Comparison of ENCODE assay signal across 8 mouse cellular contexts in genomic region chr9:20651602-20652259, GRCm38 (mm10). TPM values are rescaled to one million over a fixed set of nuclear protein-coding genes. Genes with fewer than 3 reads are reported as not detected.
A peak's percentile ranks its signal among the peaks of the same experiment; 100 is the strongest.
DNase-seq lines count a peak whose midpoint lies in the region; ATAC-seq and TF ChIP-seq lines count a peak whose summit lies in the region.

Pin1 (plus strand) TSS chr9:20652095.

- H3K4me3 ChIP-seq in gastrocnemius, adult 2 months = peak within 1 kb of the TSS; percentile 73
- H3K4me3 ChIP-seq in hindbrain, postnatal 0 days (ENCODE audit: low read length) = peak within 1 kb of the TSS; percentile 81
- H3K4me3 ChIP-seq in left cerebral cortex, adult 2 months = peak within 1 kb of the TSS; percentile 99

- peak within 1 kb of the TSS; percentile 79 for H3K9ac ChIP-seq in hindbrain, postnatal 0 days (replicated peaks; ENCODE audit: low read length)

- DNase-seq in ZHBTc4 (ENCODE audit: low read depth, low spot score) = peak; percentile 100
- DNase-seq in gastrocnemius, adult 2 months = peak; percentile 99
- DNase-seq in hindbrain, postnatal 0 days (ENCODE audit: low spot score) = peak; percentile 99
- peak; percentile 97 to 99 for DNase-seq in left cerebral cortex, adult 2 months (ENCODE audit: extremely low spot score in 1 of 2, low spot score in 2 of 2)
- peak; percentile 99 to 100 for DNase-seq in right cerebral cortex, adult 2 months (ENCODE audit: low spot score in 2 of 2)
- peak; percentile 99 for DNase-seq in urinary bladder, postnatal 14 days (ENCODE audit: low spot score)

- no peaks in the 10 kb centered on the region for H3K27me3 ChIP-seq in hindbrain, postnatal 0 days (ENCODE audit: insufficient read depth, low read length)

- no peaks in the 10 kb centered on the region for H3K9me3 ChIP-seq in hindbrain, postnatal 0 days (ENCODE audit: low read length)

- peaks cover 18% of the 10 kb centered on the region for H3K4me1 ChIP-seq in hindbrain, postnatal 0 days (ENCODE audit: insufficient read depth, low read length)

- peak within 1 kb of the TSS; percentile 70 for H3K4me2 ChIP-seq in hindbrain, postnatal 0 days (ENCODE audit: low read depth, low read length)

- no peak for TF ChIP-seq CTCF in gastrocnemius, adult 2 months (IDR thresholded peaks at IDR 0.05)
- TF ChIP-seq CTCF in hindbrain, postnatal 0 days (IDR thresholded peaks at IDR 0.05; ENCODE audit: low read depth) = peak; percentile 5; the same call in 1 of the 2 replicates
- no peak; the same call in 1 of the 2 replicates for TF ChIP-seq CTCF in left cerebral cortex, adult 2 months (IDR thresholded peaks at IDR 0.05)

- peaks cover 15% of the 10 kb centered on the region for H3K36me3 ChIP-seq in hindbrain, postnatal 0 days (ENCODE audit: insufficient read depth, low read length)

- under 1% methylated on average over 44 of the region's 45 CpGs for WGBS in hindbrain, postnatal 0 days

- intact Hi-C loops in gastrocnemius, adult 2 months (cut with DNase I) = no loop called here
- intact Hi-C loops in left cerebral cortex, adult 2 months (cut with DNase I) = loop anchor here (5.0 kb wide), 1 partner anchor 189 kb away; the partner anchor contains the start of gene Zfp26

- peak; percentile 95 for ATAC-seq in common myeloid progenitor, adult 5-6 weeks (replicated peaks; ENCODE audit: low read depth, poor library complexity, severe bottlenecking)
- peak; percentile 99 for ATAC-seq in hindbrain, postnatal 0 days
- peak; percentile 96 for ATAC-seq in megakaryocyte, adult 5-6 weeks (ENCODE audit: poor library complexity, severe bottlenecking)

- peak within 1 kb of the TSS; percentile 91 for H3K27ac ChIP-seq in gastrocnemius, adult 2 months
- H3K27ac ChIP-seq in hindbrain, postnatal 0 days = peak within 1 kb of the TSS; percentile 66
- H3K27ac ChIP-seq in left cerebral cortex, adult 2 months = peak within 1 kb of the TSS; percentile 92

RNA-seq across cellular contexts. Expression of gene Pin1, which starts in this region (rescaled TPM):
- total RNA-seq in common myeloid progenitor, adult 5-6 weeks (2017) = 9.5 and 16.3 TPM in 2 replicates
- 10 to 100 TPM; 13.0 to 15.0 TPM for total RNA-seq in gastrocnemius, adult 2 months (2021)
- 31.7 and 44.3 TPM in 2 replicates for total RNA-seq in hindbrain, postnatal 0 days (2014; rRNA removed)
- 65.7 and 68.0 TPM in 2 replicates for polyA plus RNA-seq in hindbrain, postnatal 0 days (2015; fragmentation: Nextera tagmentation; extraction: Ambion mirVana)
- total RNA-seq in left cerebral cortex, adult 2 months (2021) = 10 to 100 TPM; 40.0 to 41.5 TPM
- total RNA-seq in megakaryocyte, adult 5-6 weeks (2015) = 10.2 and 10.6 TPM in 2 replicates
- 7.5 and 9.8 TPM in 2 replicates for total RNA-seq in megakaryocyte, adult 5-6 weeks (2017)

Comparison
In these comparisons a context has a peak if more than half of its experiments do, and no peak if none do; other contexts are left out.
1. Peak in every context shown above with its lines: DNase-seq, ATAC-seq, H3K4me3 ChIP-seq and H3K27ac ChIP-seq.